Mouse (Mus musculus): ENCODE measurements around the gene Mmp15.

DNA sequence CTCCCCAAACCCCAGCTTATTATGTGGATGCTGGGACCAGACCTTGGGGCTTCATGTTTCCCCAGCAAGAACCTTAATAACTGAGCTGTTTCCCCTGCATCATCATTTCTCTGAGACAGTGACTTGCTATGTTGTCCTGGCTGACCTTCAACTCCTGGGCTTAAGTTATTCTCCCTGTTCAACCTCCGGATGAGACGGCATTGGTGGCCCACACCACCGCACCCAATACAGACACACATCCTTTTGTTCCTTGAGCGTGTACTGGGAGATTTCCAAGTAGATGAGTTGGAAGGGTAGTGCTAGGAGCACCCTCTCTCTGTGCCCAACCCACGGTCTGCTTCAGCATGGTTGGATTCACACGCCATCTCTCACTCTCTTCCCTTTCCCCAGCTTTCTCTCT is 38.2 kb upstream of the Mmp15 start:
- TF ChIP-seq CTCF (IDR thresholded peaks at IDR 0.05): no peak
- no peak for TF ChIP-seq POLR2A (IDR thresholded peaks at IDR 0.05; ENCODE audit: insufficient read depth, low read depth, low read length)
- no peak for TF ChIP-seq EP300 (IDR thresholded peaks at IDR 0.05; ENCODE audit: insufficient read depth, low read depth, low read length)
